Mouse (Mus musculus) CD4-positive, CD25-positive, alpha-beta regulatory T cell, adult 9 weeks (primary cell): ENCODE results near the gene Gabarap. TPM values are rescaled to one million over a fixed set of nuclear protein-coding genes. Genes with fewer than 3 reads are reported as not detected.

Source experiments
- polyA plus RNA-seq: library from polyadenylated mRNA; unstranded; fragments of 100-300 nt; shearing (Covaris generic); gene quantifications from one replicate; pipeline ENCODE4 v1.2.1, GENCODE M21; 2017

Gabarap gene
- 496 TPM for polyA plus RNA-seq

DNA sequence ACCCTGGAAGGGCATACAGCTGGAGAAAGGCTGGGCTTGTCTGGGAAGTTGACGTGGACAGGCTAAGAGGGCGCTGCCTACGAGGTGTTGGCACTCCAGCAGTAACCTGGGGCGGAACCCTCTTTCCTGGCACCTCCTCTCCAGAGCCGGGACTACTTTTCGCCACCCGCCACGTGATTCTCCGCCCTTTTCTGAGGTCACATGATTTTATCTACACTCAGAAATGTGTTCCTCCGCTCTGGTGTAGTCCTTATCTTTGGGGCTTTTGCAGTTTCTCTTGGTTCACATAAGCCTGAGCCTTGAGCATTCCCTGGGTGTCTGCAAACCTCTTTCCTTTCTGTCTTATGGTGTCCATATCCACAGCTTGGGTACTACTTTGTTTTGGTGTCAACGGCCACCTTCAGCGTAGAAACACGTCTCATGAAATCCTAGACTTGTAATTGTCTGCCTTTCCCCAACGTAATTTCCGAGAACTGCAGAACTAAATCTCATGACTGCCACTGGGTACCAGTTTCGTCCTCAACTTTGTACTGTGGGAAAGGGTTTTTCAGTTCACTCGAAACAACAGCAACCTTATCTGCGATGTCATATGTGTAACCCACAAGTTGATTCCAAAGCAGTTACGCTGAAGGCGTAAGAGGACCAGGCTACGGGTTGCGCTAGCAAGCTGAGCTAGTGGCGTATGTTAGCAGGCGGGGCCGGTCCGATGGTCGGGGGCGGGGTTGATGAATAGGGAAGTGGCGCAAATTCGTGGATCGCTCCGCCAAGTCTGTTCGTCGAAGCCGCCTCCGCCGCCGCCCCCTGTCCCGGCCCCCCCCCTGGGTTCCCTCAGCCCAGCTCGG is at the start of gene Gabarap:
Gabarap (plus strand) TSS at position 294 of the 842 bp plus-strand sequence.

DNA sequence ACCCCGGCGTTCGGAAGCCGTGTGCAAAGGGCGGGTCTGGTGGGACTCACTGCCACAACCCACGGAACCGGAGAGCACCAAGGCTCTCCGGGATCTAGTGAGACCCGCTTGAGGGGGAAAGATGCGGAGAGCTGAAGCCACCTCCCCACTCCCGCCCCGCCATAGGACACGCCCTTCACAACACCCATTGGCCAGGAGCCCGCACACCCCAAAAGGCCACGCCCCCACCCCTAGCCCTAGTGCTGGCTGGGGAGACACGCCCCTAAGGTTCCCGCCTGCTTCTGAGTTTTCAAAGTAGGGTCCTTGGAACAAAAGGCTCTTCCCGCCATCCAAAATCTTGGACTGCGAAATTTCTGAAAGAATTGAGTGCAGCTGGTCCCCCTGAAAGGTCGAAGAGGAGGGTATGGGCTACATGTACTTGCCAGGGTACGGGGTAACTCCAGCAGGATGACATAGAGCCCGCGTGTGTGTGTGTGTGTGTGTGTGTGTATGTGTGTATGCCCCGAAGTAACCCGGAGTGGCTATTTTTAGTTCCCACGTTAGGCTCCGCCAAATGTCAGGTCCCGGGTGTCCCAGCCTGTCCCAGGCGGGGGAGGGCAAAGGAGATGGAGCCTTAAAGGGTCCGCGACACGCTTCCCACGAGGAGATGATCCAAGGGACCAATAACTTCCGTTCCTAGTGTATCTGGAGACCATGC is 42.7 kb upstream of the Gabarap start, which contains the start of gene Slc2a4:
Slc2a4 (minus strand) TSS at position 123 of the 697 bp plus-strand sequence.

DNA sequence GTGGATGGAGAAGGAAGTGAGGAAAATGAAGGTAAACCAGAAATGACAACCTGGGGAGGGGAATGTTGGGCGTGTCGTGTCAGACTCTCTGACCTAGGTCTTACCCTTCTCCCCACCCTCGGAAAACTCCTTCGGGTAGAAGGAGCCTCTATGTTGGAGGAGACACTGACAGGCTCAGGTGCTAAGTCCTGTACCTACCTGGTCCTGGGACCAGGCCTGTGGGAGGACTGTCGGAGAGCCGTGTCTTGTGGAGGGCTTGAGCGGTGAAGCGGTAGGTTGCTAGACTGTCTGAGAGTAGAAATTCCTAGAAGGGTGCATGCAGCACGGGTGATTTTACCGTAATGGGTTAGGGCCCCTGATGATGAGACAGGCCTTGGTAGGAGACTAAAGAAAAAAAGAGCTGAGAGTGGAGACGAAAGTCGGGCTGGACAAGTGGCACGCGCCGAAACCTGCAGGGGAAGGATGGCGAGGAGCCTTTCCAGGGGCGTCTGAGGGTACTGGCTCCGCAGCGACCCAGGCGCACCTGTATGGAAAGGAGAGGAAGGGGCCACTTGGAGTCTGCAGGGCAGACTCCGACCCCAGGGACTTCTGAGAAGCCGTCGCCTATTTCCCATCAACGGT is 26.2 kb upstream of the Gabarap start, which contains the start of gene Cldn7:
Cldn7 (plus strand) TSS at position 130 of the 621 bp plus-strand sequence.

DNA sequence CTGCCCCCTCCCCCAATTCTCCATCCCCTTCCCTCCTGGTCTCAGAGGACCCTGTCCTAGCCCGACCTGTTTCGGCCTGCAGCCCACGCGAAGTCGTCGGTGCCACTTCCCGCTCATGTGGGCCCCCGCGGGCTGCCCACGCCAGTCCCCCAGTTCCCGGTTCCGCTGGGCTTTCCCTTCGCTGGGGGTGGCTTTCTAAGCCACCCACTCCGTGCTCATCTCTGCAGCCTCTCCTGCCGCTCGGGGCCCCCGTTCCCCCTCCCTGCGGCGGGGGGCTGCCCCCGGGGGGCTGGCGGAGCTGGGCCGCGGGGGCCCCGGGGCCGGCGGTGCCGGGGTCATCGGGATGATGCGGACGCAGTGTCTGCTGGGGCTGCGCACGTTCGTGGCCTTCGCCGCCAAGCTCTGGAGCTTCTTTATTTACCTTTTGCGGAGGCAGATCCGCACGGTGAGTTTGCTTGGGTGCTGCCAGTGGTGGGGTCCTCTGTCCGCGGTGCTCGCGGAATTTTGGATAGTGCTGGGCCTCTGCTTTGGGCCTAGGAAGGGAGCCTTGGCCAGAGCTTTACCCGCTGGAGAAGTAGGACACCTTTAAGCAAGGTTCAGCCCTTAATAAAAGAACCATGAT is 9.7 kb upstream of the Gabarap start, which contains the start of gene Ctdnep1:
Ctdnep1 (plus strand) TSS at position 16 of the 622 bp plus-strand sequence.

DNA sequence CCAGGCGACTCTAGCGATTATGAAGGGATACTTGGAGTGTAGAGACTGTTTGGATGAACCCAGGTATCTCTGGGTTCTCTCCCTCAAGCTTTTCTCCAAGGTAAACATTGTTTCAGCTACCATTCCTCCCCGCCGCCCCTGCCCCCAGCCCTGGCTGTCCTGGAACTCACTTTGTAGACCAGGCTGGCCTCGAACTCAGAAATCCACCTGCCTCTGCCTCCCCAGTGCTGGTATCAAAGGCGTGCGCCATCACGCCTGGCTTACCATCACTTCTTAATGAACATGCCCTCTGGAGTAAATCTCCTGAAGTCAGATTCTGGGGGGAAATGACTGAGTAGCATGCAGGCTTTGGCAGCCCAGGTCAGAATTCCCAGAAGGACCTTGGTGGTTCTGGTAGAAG is 8.7 kb upstream of the Gabarap start, which contains the start of gene Elp5:
Elp5 (minus strand) TSS at position 293 of the 400 bp plus-strand sequence.

DNA sequence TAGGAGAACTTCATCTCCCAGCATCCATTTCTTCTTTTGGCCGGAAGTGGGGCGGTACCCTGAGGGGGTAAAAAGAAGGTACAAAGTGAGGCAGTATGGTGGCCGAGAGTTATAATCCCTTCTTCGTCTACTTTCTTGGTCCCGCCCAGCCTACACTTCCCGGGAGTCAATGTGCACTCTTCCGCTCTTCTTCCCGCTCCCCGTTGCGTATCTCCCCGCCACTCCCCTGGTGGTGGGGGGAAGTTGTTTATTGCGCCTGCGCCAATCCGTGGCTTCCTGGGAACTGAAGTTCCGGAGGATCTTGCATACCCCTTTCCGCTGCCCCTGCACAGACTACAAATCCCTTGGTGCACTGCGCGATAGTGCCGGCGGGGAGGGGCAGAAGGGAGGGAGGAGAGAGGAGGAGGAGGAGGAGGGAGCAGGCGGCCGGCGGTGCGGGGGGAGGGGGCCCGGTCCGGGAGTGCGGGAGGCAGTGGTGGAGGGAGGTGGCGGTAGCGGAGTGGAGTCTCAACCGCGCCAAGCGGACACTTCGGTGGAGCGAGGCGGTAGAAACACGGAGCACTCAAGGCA is 4.5 kb downstream of the Gabarap start, which contains the start of gene Phf23:
Phf23 (plus strand) TSS at position 387 of the 570 bp plus-strand sequence.

DNA sequence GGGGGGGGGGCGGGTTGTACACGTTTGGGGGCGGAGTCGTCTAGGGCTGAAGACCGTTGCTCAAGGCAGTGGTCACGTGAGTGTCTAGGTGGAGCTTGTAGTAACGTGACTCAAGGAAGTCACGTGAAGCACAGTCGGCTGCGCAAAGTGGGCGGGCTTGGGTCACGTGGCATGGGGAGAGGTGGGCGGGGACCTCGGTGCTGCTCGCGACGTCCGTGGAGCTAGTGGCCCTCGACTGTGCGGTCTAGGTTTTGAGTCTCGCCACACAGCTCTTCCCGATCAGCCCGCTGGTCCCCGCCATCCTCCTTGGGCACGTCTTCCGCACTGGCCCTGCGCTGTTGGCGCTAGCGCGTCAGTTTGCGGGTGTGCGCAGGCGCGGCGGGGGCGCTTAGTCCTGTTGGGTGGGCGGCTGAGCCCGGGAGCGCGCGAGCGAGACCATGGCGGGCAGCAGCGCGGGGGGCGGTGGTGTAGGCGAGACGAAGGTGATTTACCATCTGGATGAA is 9.5 kb downstream of the Gabarap start, which contains the start of gene Dvl2:
Dvl2 (plus strand) TSS at position 200 of the 503 bp plus-strand sequence.

DNA sequence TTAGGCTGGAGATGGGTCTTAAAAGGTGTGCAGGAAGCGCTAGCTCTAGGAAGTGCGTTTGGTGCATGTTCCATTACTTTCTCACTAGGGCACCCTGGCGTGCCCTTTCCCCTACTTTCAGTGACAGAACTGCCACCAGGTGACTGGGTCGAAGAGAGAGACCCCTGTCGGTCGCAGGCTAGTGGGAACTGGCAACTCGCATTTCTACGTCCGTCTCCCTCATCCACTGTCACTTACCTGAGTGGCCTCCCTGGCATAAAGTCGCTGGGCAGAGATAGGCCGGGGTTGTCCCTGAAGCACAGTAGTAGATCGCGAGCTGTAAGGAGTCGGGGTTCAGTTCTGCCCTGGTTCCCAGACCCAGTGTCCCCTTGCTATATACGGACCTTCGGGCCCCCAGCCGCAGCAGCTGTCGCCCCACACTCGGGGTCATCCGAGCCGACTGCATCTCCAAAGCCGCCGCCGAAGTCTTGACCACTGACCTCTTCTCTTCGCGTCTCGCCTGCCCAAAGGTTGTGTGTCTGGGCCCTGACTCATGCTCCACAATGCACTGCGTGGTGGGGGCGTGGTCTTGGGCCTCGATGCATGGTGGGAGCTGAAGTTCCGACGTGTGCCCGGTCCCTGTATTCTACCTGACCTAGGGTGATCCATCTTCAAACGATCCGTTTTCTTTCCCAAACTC is 24.1 kb downstream of the Gabarap start, which contains the start of gene Acadvl:
Acadvl (minus strand) TSS at position 532 of the 679 bp plus-strand sequence.

DNA sequence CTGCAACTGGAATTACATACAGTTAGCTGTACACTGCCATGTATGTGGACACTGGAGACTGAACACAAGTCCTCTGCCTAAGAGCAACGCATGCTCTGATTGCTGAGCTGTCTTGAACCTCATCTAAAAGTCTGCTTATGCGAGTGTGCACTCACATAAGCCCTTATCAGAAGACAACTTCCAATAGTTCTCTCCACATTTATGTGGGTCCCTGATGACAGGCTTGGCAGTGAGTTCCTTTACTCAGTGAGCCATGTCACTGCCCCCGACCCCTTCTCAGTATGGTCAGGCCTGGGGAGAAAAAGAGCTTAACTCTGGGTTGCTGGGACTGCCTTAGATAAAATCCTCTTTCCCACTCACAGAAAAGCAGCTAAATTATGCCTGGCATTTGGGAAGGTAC is 25.7 kb downstream of the Gabarap start, which contains the start of gene Dlg4:
Dlg4 (plus strand) TSS at position 274 of the 400 bp plus-strand sequence.

Other genes with a start within 250 kb of the Gabarap start
- 53.7 TPM for gene Polr2a, start 232.5 kb upstream of the Gabarap start, polyA plus RNA-seq
- gene Slc35g3, start 229.2 kb upstream of the Gabarap start, polyA plus RNA-seq, result not detected
- gene Zbtb4, start 225.2 kb upstream of the Gabarap start, polyA plus RNA-seq, result 4.9 TPM
- gene Chrnb1, start 195.2 kb upstream of the Gabarap start, polyA plus RNA-seq, result 3.5 TPM
- not detected for gene Fgf11, start 189.3 kb upstream of the Gabarap start, polyA plus RNA-seq
- not detected for gene Tmem102, start 185.5 kb upstream of the Gabarap start, polyA plus RNA-seq
- not detected for gene Gm39566, start 175.8 kb upstream of the Gabarap start, polyA plus RNA-seq
- gene Spem2, start 172.7 kb upstream of the Gabarap start, polyA plus RNA-seq, result not detected
- gene Spem1, start 169.0 kb upstream of the Gabarap start, polyA plus RNA-seq, result not detected
- 0.65 TPM for gene Nlgn2, start 153.4 kb upstream of the Gabarap start, polyA plus RNA-seq
- gene Tmem256, start 152.6 kb upstream of the Gabarap start, polyA plus RNA-seq, result 121 TPM
- 30.1 TPM for gene Plscr3, start 144.8 kb upstream of the Gabarap start, polyA plus RNA-seq
- not detected for gene Tnk1, start 132.4 kb upstream of the Gabarap start, polyA plus RNA-seq
- not detected for gene Tmem95, start 113.1 kb upstream of the Gabarap start, polyA plus RNA-seq
- gene Kctd11, start 109.7 kb upstream of the Gabarap start, polyA plus RNA-seq, result 1.1 TPM
- 549 TPM for gene Acap1, start 95.6 kb upstream of the Gabarap start, polyA plus RNA-seq
- 3.9 TPM for gene 2810408A11Rik, start 90.2 kb upstream of the Gabarap start, polyA plus RNA-seq
- 4.2 TPM for gene Neurl4, start 90.1 kb upstream of the Gabarap start, polyA plus RNA-seq
- gene Gps2, start 77.3 kb upstream of the Gabarap start, polyA plus RNA-seq, result 152 TPM
- 1,005 TPM for gene Eif5a, start 69.2 kb upstream of the Gabarap start, polyA plus RNA-seq
- not detected for gene Ybx2, start 55.3 kb upstream of the Gabarap start, polyA plus RNA-seq
- gene Slc2a4, start 43.0 kb upstream of the Gabarap start, polyA plus RNA-seq, result not detected
- gene Cldn7, start 26.4 kb upstream of the Gabarap start, polyA plus RNA-seq, result not detected
- 26.1 TPM for gene Ctdnep1, start 10.0 kb upstream of the Gabarap start, polyA plus RNA-seq
- gene Elp5, start 8.6 kb upstream of the Gabarap start, polyA plus RNA-seq, result 78.3 TPM
- gene Phf23, start 4.6 kb downstream of the Gabarap start, polyA plus RNA-seq, result 111 TPM
- gene Dvl2, start 9.5 kb downstream of the Gabarap start, polyA plus RNA-seq, result 16.7 TPM
- gene Acadvl, start 24.3 kb downstream of the Gabarap start, polyA plus RNA-seq, result 142 TPM
- gene Dlg4, start 25.8 kb downstream of the Gabarap start, polyA plus RNA-seq, result 9.1 TPM
- gene Asgr1, start 62.9 kb downstream of the Gabarap start, polyA plus RNA-seq, result not detected
- gene Asgr2, start 101.5 kb downstream of the Gabarap start, polyA plus RNA-seq, result not detected
- not detected for gene Mgl2, start 139.2 kb downstream of the Gabarap start, polyA plus RNA-seq
- gene Clec10a, start 165.1 kb downstream of the Gabarap start, polyA plus RNA-seq, result not detected
- gene Slc16a11, start 221.6 kb downstream of the Gabarap start, polyA plus RNA-seq, result not detected
- 4.2 TPM for gene Slc16a13, start 229.9 kb downstream of the Gabarap start, polyA plus RNA-seq
- 0.11 TPM for gene Bcl6b, start 238.7 kb downstream of the Gabarap start, polyA plus RNA-seq
- 189 TPM for gene 0610010K14Rik, start 246.8 kb downstream of the Gabarap start, polyA plus RNA-seq
- gene Gm21988, start 248.7 kb downstream of the Gabarap start, polyA plus RNA-seq, result 4.1 TPM
- 325 TPM for gene Rnasek, start 248.7 kb downstream of the Gabarap start, polyA plus RNA-seq